Mouse (Mus musculus) cerebellum, adult 2 months (tissue): ENCODE data around the gene Ispd.

Experiments used
- CTCF ChIP-seq: fragments of 200-500 bp; IDR thresholded peaks from 2 replicates; pipeline ENCODE4 v1.5.1; 2011; ENCODE audit warnings: low read depth, mild to moderate bottlenecking, control low read depth, low read length, moderate library complexity, borderline replicate concordance; ENCODE audit not compliant: insufficient read depth
- POLR2A ChIP-seq: fragments of 200-500 bp; IDR thresholded peaks from 2 replicates; pipeline ENCODE4 v1.6.1; 2011; ENCODE audit warnings: low read length, control low read depth, borderline replicate concordance; ENCODE audit not compliant: insufficient read depth

- TF ChIP-seq CTCF (no peak), POLR2A (no peak)
Observed at GRCm38 (mm10) chr12:36507111-36507903, 126.1 kb downstream of the Ispd start.
